Mouse (Mus musculus) frontal cortex, postnatal 10 days (tissue): ENCODE results near the gene Gm6583.

Experiments used
- DNase-seq, 2 experiments: peaks; one replicate each; pipeline ENCODE4 v3.0.0; 2022; ENCODE audit warnings: low spot score in 2 of 2, mixed read lengths in 1 of 2

Gm6583 gene

DNA sequence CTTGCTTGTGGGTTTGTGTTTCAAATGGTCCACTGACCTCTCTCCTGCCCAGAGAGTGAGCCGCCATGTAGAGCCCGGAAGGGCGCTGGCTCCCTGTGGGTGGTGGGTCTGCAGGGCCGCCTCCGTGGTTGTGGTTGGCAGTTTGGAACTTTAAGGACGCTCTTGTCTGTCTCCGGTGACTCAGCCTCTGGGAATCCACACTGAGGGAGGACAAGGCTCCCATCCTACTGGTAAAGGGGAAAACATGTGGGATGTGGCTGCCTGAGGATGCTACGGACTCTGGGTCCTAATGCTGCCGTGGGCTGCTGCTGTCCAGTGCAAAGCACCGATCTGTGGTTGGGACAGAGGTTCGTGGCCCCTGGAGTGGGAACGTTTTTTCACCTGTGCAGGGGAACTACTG, 12.1 kb upstream of the Gm6583 start:
- DNase-seq = no peak

DNA sequence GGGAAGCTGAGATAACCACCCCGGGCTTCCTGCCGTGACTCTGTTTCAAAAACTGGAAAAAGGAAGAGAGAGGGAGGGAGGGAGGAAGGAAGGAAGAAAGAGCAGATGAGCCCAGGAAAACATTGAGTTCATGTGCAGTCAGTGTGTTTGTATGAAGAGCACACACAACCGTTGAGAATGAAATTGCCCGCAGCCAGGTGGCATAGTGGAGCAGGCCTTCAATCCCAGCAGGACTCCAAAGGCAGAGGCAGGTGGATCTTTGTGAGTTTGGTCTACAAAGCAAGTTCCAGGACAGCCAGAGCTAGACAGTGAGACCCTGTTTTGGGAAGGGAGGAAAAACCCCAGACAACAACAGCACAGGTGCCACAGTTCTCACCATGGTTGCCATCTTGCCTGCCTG, 11.5 kb upstream of the Gm6583 start:
- no peak for DNase-seq

DNA sequence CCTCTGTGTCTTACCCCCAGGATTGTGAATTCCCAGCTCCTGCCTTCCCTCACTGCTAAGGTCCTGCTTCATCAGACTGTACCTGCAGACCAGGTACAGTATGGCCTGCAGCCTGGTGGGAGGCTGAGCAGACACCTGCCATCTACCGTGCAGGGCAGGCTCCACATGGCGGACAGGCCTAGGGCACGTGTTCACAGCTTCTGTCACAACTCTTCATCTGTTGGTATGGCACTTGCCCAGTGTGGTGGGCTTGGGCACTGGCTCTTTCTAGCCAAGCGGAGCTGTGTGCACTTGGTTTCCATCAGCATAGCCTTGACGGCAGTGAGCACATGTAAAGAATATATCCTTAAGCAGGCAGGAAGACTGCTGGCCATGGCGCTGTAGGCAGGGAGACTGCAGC, 11.0 kb upstream of the Gm6583 start:
- DNase-seq = no peak

DNA sequence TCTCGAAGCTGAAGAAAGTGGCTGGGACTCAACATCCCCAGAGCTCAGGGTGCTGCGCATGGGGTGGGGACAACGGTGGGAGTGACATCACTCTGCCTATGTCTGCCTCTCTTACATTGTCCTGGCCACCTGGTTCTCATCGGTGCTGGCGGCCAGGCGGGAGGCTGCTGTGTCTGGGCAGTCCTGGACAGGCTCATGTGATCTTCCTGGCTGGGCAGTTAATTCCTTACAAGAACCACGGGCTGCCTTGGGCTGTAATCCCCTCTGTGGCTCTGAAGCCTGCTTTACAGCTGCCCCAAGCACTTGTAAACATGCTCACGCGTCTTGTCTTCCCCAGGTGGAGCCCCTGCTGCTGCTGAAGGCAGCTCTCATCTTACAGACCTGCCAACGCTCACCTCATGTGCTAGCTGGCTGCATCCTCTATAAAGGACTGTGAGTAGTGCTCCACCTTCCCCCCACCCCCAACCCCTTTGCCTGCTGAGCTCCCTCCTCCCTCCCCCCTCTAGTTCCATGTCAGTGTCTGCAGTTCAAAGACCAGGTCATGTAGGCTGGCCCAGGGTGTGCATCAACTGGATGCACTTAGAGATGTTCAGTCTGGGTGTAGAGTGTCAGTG, 8.5 kb upstream of the Gm6583 start:
- DNase-seq = no peak

DNA sequence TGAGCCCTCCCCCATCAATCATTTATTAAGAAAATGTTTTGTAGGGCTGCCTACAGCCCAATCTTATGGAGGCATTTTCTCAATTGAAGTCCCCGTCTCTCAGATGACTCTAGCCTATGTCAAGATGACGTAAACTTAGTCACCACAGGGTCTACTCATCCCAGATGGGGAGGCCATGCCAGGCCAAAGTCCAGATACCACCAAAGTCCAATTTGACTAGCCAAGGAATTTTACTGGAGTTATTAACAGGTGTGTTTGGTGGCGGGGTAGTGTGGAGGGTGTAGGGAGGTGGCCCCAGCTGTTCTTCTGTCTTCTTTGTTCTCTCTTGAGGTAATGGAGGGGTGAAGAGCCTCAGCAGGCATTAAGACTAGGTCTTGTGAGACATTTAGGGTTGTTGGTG, 4.2 kb upstream of the Gm6583 start:
- DNase-seq = no peak

DNA sequence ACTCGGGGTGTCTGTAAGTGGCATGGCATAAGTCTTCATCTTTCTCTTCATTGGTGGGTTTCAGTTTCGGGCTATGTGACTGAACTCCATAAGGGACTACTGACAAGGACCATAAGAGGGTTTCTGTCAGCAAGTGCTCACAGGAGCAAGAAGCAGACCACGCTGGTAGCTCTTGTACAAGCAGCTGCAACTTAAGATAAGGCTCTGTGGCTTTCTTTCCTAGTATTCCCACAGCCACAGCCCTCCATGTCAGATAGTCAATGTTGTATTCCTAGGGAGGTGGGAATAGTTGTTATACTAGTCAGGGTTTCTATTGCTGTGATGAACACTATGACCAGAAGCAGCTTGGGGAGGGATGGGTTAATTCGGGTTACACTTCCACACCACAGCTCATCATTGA, 3.7 kb upstream of the Gm6583 start:
- no peak for DNase-seq

DNA sequence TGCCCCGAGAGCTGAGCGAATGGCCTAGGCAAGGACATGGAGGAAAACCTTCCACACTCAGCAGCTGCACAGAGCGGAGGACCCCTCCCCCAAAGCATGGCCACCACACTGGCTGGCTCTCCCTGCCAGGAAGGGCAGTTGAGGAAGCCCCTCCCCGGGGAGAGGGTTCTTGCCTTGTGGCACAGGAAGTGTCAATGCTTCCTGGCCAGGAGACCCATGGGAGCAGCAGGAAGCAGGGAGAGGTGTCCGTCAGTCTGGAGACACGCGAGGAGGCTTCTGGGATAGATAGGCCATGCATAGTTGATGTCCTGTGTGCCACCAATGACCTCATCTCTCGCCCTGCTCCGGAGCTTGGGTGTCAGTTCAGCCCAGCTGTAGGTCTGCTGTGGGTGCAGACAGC, 489 bp upstream of the Gm6583 start:
- DNase-seq = no peak

DNA sequence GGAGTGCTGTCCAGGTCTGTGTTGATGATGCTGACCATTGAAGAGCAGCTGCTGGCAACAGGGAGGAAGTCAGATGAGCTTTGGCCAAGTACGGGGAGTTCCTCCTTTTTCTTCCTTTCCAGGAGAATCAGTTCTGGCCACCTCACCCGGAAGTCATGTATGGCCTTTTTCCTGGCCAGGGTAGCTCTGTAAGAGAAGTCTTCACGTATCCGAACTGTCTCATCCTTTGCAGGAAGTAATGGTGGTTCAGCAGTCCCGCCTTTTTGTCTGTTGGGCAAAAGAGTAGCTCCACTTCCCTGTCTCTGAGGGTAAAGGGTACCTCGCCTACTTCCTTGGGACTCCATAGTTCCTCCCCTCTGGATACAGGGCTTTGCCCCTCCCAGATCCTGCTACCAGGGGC, 340 bp downstream of the Gm6583 start:
- DNase-seq = no peak

DNA sequence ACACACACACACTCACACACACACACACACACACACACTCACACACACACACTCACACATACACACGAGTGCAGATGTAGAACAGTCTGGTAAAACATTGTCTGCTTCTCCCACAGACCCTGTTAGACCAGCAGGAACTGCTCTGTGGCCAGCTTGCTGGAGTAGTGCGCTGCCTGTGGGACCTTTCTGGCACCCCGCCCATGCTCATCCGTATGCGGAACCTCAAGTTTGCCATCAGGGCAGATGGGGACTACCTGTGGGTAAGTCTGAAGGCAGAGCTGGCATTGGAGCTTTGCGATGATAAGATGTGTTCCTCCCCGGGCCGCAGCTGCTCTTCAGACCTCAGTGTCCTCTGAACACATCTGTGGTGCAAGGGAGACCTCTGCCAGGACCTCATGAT, 6.7 kb downstream of the Gm6583 start:
- DNase-seq = no peak

DNA sequence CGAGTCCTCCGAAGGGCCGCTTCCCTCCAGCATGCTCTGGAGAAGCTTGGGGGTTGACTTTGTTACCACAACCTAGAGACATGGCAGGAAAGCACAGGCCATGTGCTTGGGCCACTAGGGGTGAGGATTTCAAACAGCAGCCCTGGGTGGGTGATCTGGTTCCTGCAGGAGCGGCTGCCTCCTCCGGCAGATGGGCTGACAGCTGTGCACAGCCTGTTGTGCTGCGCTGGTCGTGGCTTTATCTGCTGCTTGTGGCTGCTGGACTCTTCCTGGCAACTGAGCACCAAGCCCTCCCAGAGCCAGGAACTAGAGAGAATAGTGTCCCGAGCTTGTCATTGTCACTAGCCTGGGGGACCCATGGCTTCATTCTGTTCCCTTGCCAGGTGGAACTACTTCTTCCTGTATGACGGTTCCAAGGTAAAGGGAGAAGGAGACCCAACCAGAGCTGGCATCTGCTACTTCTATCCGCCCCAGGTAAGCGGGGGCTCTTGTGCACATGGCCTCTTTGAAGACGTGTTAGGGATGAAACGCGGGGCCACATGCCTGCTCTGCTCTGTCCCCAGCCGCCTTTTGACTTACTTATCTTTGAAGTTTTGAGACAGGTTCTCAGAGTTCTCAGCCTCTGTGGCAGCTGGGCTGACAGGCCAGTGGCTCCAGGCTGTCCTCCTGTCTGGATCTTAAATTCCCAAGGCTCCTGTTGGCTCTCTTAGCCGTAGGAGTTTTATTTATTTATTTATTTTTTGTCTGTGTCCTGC, 9.4 kb downstream of the Gm6583 start:
- no peak for DNase-seq

DNA sequence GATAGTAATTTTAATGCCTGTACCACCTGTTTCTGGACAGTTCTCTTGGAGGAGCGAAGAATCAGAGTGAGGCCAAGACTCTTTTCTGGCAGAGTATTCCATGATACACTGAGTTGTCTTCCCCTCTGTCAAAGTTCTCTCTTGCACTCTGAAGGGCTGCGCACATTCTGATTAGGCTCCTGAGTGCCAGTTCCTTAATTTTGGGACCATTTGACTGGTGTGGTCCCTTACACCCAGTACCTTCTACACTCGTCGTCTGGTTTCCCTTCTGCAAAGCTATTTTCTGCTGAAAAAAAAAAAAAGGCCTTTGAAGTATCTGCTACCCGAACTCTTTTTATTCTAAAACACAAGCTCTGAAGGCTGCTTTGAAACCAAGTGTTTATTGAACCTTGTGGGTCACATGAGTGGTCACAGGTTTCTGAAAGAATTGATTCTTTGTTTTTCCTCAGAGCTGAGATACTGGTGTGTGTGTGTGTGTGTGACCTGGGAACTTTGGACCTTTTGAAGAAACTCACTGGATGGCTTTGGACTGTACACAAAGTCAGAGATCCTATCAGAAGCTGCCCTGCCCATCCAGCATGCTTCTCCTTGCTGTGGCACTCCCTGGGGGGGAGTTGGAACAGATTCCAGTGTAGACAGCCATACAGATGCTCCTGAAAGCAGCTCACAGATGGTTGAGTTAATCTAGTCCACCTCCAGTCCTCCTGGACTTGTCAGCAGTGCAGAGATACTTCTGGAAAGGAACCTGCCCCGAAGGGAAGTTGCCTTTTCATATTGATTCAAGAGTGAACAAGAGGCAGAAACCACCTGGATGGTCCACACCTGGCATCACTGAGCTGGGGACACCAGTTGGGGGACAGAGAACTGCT, 11.5 kb downstream of the Gm6583 start:
- DNase-seq = peak in 1 of 2 experiments; percentile 64

DNA sequence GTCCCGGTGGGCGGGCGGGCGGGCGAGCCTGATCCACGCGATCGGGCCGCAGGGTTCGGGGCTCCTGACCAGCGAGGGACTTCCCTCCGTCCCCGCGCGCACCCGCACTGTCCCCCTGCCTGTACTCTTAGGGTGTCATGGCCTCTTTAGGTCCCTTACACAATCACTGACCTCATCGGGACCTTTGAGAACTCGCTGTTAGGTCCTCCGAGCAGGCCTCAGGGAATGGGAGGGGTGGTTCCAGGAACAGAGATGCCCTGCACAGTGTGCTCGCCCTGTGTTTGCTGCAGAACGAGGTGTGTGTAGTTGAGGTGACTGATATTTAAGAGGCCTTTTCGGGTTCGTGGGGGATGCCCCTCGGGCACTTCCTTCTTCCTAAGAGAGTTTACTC, 12.6 kb downstream of the Gm6583 start:
- no peak for DNase-seq

DNA sequence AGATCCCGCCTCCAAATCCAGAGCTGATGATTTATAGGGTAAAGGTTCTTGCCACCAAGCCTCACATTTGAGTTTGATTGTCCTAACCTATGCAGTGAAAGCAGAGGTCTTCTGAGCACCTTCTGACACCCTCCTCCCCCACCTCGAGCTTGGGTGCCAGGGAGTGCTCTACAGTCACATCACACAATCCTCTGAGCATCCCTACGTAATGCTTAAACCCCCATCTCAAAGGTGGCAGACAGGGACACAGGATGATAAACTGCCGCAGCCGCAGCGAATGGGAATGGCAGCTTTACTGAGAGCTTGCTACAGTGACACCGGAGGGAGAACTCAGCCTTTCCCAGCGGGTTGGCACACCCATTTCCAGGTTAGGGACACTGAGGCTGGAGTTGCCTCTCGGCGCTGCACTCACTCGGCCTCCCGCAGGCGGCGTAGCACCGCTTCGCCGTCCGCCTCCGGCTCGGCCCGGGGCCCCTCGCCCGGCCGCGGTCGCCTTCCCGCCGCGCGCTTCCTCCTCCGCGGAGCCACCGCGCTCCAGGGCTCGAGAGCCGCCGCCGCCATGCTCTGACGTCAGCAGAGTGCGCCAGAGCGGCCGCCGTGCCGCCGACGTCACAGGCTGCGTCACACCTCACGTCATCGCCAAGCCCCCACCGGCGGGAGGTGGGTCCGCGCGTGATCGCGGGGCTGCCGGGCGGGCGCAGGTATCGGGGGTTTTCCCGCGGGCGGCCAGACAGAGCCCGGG, 13.2 kb downstream of the Gm6583 start, which contains the start of the genes Srrd and Hps4:
Gene Srrd (minus strand): TSS at position 578 of the 742 bp plus-strand sequence.
Gene Hps4 (plus strand): TSS at position 621 of the 742 bp plus-strand sequence.
- peak; percentile 72 to 90 for DNase-seq

DNA sequence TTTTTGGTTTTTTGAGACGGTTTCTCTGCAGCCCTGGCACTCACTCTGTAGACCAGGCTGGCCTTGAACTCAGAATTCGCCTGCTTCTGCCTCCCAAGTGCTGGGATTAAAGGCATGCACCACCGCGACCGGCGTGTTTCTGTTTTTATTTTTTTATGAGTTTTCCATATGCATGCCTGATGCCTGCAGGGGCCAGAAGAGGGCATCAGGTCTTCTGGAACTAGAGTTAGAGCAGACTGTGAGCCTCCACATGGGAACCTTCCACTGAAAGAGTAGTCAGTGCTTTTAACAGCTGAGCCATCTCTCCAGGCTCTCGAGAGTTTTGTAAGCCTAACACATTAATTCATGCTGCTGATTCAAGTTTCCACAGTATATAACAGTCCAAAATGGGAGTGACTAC, 16.6 kb downstream of the Gm6583 start:
- no peak for DNase-seq

DNA sequence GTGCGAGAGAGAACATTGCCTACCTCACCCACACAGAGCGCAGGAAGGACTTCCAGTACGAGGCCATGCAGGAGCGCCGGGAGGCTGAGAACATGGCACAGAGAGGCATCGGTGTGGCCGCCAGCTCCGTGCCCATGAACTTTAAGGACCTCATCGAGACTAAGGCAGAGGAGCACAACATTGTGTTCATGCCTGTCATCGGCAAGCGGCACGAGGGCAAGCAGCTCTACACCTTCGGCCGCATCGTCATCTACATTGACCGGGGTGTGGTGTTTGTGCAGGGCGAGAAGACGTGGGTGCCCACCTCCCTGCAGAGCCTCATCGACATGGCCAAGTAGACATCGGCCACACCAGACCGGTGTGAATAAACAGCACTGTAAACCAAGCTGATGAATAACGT, 18.8 kb downstream of the Gm6583 start:
- DNase-seq = no peak

DNA sequence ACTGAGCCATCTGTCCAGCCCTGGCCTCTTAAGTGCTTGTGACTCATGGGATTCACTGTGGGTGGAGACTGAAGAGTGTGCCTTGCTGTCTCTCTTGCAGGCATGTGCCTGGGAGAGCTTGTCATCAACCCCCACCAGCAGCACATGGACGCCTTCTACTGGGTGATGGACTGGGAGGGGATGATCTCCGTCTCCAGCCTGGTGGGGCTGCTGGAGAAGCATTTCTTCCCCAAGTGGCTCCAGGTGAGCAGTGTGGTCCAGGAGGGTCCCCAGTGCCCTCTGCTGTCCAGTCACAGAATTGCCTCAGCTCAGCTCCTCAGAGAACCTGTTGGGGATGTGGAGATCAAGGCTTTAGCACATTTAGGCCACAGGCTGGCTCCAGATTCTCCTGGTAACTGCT, 20.4 kb downstream of the Gm6583 start:
- no peak for DNase-seq

DNA sequence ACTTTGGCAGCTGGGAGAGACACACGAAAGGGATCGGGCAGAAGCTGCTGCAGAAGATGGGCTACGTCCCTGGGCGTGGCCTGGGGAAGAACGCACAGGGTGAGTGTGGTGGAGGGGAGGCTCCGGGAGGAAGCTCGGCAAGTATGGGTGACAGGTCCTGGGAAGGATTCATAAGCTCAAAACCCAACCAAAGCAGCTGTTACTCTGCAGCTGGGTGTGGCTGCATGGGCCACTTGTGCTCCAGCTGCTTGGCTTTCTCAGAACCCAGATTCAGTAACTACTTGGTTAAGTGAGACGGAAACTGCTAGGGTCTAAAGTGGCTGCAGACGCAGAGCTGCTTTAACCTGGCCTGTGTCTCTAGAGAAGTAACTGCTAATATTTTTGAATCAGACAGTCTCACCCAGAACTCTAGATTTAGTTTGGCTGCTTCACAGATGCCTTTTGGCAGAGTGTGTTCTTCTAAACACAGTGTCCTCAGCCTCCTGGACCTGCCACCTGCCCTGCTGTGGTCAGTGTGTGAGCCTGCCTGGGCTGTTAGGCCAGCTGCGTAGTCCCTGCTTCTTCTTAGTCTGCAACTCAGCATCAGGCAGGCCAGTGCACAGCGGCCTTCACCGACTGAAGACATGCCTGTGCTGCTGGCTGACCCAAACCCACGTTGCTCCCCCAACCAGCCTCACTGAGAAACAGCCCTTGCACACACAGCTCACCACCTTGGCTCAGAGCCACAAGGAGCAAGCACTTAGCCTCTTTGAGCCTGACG, 25.8 kb downstream of the Gm6583 start:
- DNase-seq = no peak

DNA sequence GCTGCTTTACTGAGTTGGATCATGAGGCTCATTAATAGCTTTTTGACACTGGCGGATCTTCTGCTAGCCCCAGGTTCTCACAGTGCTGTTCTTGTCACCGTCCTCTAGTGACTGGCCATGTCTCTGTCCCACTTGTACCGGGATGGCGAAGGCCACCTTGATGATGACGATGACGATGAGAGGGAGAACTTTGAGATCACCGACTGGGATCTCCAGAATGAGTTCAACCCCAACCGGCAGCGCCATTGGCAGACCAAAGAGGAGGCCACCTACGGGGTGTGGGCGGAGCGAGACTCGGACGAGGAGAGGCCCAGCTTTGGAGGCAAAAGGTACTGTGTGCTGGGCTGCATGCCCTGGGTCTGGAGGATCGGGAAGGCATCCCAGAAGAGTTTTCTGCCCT, 28.0 kb downstream of the Gm6583 start:
- no peak for DNase-seq

DNA sequence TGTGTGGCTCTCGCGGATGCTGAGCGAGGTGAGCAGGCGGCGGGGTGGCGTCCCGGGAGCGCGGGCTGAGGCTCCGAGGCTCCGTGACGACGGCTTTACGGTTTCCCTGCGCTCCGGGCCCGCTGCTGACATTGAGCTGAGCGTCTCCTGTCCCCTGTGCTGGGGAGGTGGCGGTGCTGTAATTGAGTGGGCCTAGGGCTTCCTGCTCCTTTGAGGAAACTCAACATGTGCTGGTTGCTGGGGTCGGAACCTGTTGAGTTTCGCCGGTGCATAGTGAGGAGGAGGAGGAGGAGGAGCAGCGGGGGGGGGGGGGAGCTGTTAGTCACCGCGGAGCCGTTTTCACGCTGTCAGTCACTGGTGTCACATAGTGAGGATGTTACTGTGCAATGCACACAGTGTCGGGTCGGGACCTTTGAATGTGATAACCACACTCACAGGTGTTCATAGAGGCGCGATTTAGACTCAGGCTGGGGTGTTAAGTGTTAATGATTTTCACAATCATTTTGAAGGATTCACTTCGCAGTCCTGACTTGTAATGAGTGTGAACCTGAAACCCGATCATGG, 29.3 kb downstream of the Gm6583 start:
- no peak for DNase-seq

DNA sequence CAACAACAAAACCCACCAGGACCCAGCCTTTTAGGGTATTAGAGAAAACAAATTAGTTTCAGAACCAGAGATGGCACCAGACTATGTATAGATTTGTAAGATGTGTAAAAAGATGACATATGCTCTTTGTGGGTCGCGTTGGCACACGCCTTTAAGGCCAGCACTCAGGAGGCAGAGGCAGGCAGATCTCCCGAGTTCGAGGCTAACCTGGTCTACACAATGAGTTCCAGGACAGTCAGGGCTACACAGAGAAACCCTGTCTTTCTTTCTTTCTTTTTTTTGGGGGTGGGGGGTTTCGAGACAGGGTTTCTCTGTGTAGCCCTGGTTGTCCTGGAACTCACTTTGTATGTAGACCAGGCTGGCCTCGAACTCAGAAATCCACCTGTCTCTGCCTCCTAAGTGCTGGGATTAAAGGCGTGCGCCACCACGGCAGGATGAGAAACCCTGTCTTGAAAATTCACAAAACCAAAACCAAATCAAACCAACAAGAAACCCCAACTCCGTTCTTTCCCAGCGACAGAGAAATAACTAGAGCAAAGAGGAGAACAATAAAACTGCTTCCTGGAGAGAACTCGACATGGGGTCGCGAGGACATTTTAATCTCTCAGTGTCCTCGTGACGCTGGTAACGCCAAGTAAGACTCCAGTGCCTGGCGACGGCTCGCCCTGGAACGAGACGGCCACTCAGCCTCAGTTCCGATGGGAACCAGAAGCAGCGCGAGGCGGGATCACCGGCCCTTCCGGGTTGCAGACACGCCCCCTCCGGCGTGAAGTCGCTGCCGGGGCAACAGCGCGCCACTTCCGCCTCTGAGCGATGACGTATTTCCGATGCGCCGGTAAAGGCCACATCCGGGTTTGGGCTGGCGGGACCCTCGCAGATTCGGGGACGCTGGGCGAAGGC, 30.0 kb downstream of the Gm6583 start, which contains the start of gene Tfip11:
Gene Tfip11 (plus strand): TSS at position 813 of the 900 bp plus-strand sequence.
- DNase-seq = peak; percentile 94 to 97
